Mouse (Mus musculus) brain, embryonic 14.5 days (tissue): ENCODE data around the gene Themis3. TPM values are rescaled to one million over a fixed set of nuclear protein-coding genes. Genes with fewer than 3 reads are reported as not detected.

Experiments used
- DNase-seq: peaks from one replicate; pipeline ENCODE4 v3.0.0-alpha.2; 2011; ENCODE audit warnings: low read depth
- CTCF ChIP-seq: fragments of 200-500 bp; IDR thresholded peaks from 2 replicates; pipeline ENCODE4 v1.5.1; 2012; ENCODE audit warnings: inconsistent platforms, mild to moderate bottlenecking, moderate library complexity, borderline replicate concordance; ENCODE audit not compliant: insufficient read depth, insufficient read length; ENCODE audit errors: extremely low read depth
- POLR2A ChIP-seq: fragments of 200-500 bp; IDR thresholded peaks from 2 replicates; pipeline ENCODE4 v1.6.1; 2012; ENCODE audit warnings: mild to moderate bottlenecking, inconsistent platforms, borderline replicate concordance; ENCODE audit not compliant: poor library complexity, insufficient read depth, insufficient read length, severe bottlenecking; ENCODE audit errors: extremely low read depth
- polyA plus RNA-seq: library from polyadenylated mRNA; depleted of rRNA; stranded (reverse); fragments of >200 nt; gene quantifications from 2 replicates; pipeline ENCODE4 v1.2.3, GENCODE M21; 2012

The Themis3 gene
- polyA plus RNA-seq, 1 experiment = not detected

- no peak for DNase-seq
- TF ChIP-seq POLR2A = no peak
- no peak for TF ChIP-seq CTCF
Measured at GRCm38 (mm10) chr17:66586741-66587140, 7.7 kb downstream of the Themis3 start.

- peak; percentile 35 for DNase-seq
- TF ChIP-seq POLR2A (no peak), CTCF (no peak)
Measured at GRCm38 (mm10) chr17:66586078-66586477, 8.3 kb downstream of the Themis3 start.

GRCm38 (mm10) chr17:66580990-66581389 is 13.4 kb downstream of the Themis3 start:
- DNase-seq = no peak
- no peak for TF ChIP-seq CTCF
- no peak for TF ChIP-seq POLR2A

GRCm38 (mm10) chr17:66578007-66578406 is 16.4 kb downstream of the Themis3 start:
- TF ChIP-seq CTCF (peak; percentile 85), POLR2A (no peak)
- peak; percentile 85 for DNase-seq

GRCm38 (mm10) chr17:66577507-66577906 is 16.9 kb downstream of the Themis3 start:
- peak; percentile 44 for DNase-seq
- TF ChIP-seq POLR2A (no peak), CTCF (no peak)

- no peak for TF ChIP-seq POLR2A
- TF ChIP-seq CTCF = no peak
- DNase-seq = no peak
Measured at GRCm38 (mm10) chr17:66572677-66573060, 21.8 kb downstream of the Themis3 start.

GRCm38 (mm10) chr17:66571860-66572676 is 22.4 kb downstream of the Themis3 start:
- TF ChIP-seq POLR2A = no peak
- TF ChIP-seq CTCF = no peak

GRCm38 (mm10) chr17:66564213-66564612 is 30.2 kb downstream of the Themis3 start:
- DNase-seq = peak; percentile 27
- TF ChIP-seq CTCF (no peak), POLR2A (no peak)

More at GRCm38 (mm10) chr17:66571860-66572676, 22.4 kb downstream of the Themis3 start:
- peak; percentile 25 for DNase-seq

GRCm38 (mm10) chr17:66563551-66563950 is 30.9 kb downstream of the Themis3 start:
- no peak for DNase-seq
- TF ChIP-seq POLR2A (no peak), CTCF (no peak)

GRCm38 (mm10) chr17:66561380-66561779 is 33.0 kb downstream of the Themis3 start:
- no peak for DNase-seq
- no peak for TF ChIP-seq POLR2A
- TF ChIP-seq CTCF = no peak

- peak; percentile 29; the same call in 1 of the 2 replicates for TF ChIP-seq CTCF
- no peak for TF ChIP-seq POLR2A
- no peak for DNase-seq
Measured at GRCm38 (mm10) chr17:66558404-66559317, 35.8 kb downstream of the Themis3 start.
